Mouse (Mus musculus) CH12.LX (cell line): Measurements from ENCODE around the gene Clca4a. TPM values are rescaled to one million over a fixed set of nuclear protein-coding genes. Genes with fewer than 3 reads are reported as not detected.
"Not testable (repeated sequence)": the region's sequence is repeated elsewhere in the genome, so short reads cannot be mapped to it uniquely, and the experiment has no call there.

Source experiments
- DNase-seq: peaks from one replicate; pipeline ENCODE4 v3.0.0-alpha.2; 2013; ENCODE audit errors: extremely low read depth
- H3K27ac ChIP-seq: 2 replicates; pipeline ENCODE4 v1.5.1; 2012; ENCODE audit warnings: low read depth, mild to moderate bottlenecking, control low read depth, moderate library complexity; ENCODE audit not compliant: insufficient read depth
- H3K27me3 ChIP-seq: replicated peaks from 2 replicates; pipeline ENCODE3; 2012; ENCODE audit warnings: inconsistent platforms
- H3K36me3 ChIP-seq, 2 experiments: replicated peaks in 1 of 2; 2 replicates each; pipeline versions ENCODE3 to v1.6.1; 2012; ENCODE audit warnings: inconsistent platforms in 1 of 2, low read length in 1 of 2, mild to moderate bottlenecking in 1 of 2, mixed read lengths in 1 of 2, moderate library complexity in 1 of 2; ENCODE audit not compliant: control insufficient read depth in 1 of 2, insufficient read depth in 1 of 2
- H3K4me1 ChIP-seq, 2 experiments: 2 replicates each; pipeline ENCODE4 v1.6.1; 2012; ENCODE audit warnings: inconsistent platforms in 1 of 2, moderate library complexity in 1 of 2; ENCODE audit not compliant: insufficient read depth in 2 of 2, control insufficient read depth in 1 of 2
- H3K4me2 ChIP-seq: 2 replicates; pipeline ENCODE4 v1.6.1; 2012; ENCODE audit warnings: low read depth, mild to moderate bottlenecking, control low read depth; ENCODE audit not compliant: poor library complexity, insufficient read depth, severe bottlenecking
- H3K4me3 ChIP-seq, 3 experiments: fragments of 150-350 bp in 1 of 3; sonication (generic) in 1 of 3; replicated peaks in 1 of 3; 2 replicates each; pipeline versions ENCODE3 to v1.5.1; 2011 to 2012; ENCODE audit warnings: low read depth in 2 of 3, low read length in 2 of 3, mild to moderate bottlenecking in 2 of 3, moderate library complexity in 2 of 3, control low read depth in 1 of 3, improper control_type of control experiment in 1 of 3, inconsistent platforms in 1 of 3, mixed read lengths in 1 of 3; ENCODE audit not compliant: poor library complexity in 1 of 3
- H3K79me2 ChIP-seq: replicated peaks from 2 replicates; pipeline ENCODE4 v1.6.1; 2012; ENCODE audit warnings: mild to moderate bottlenecking, moderate library complexity; ENCODE audit not compliant: control insufficient read depth, poor library complexity, insufficient read depth, severe bottlenecking; ENCODE audit errors: extremely low read depth
- H3K9ac ChIP-seq: 2 replicates; pipeline ENCODE4 v1.6.1; 2012; ENCODE audit warnings: low read depth, mild to moderate bottlenecking, control low read depth, moderate library complexity; ENCODE audit not compliant: insufficient read depth
- H3K9me3 ChIP-seq: replicated peaks from 2 replicates; pipeline ENCODE3; 2012; ENCODE audit warnings: low read length, inconsistent platforms, mixed read lengths
- BHLHE40 ChIP-seq: IDR thresholded peaks from 2 replicates; pipeline ENCODE4 v1.6.1; 2011; ENCODE audit warnings: mild to moderate bottlenecking, low read depth, low read length, improper control_type of control experiment
- CTCF ChIP-seq, 2 experiments: IDR thresholded peaks in 1 of 2; conservative IDR thresholded peaks in 1 of 2; 2 replicates each; pipeline ENCODE4 v1.5.1; 2011 to 2012; ENCODE audit warnings: low read depth in 2 of 2, low read length in 2 of 2, improper control_type of control experiment in 1 of 2, inconsistent platforms in 1 of 2, mild to moderate bottlenecking in 1 of 2, moderate library complexity in 1 of 2
- E2F4 ChIP-seq: IDR thresholded peaks from 2 replicates; pipeline ENCODE4 v1.6.1; 2011; ENCODE audit warnings: low read depth, low read length, improper control_type of control experiment; ENCODE audit not compliant: insufficient replicate concordance
- HCFC1 ChIP-seq: IDR thresholded peaks from 2 replicates; pipeline ENCODE4 v1.6.1; 2012; ENCODE audit warnings: low read depth, mild to moderate bottlenecking, inconsistent platforms, low read length, improper control_type of control experiment
- IRF4 ChIP-seq: IDR thresholded peaks from 2 replicates; pipeline ENCODE4 v1.6.1; 2014; ENCODE audit warnings: low read depth, mild to moderate bottlenecking, inconsistent platforms, low read length, improper control_type of control experiment
- JUND ChIP-seq: conservative IDR thresholded peaks from 2 replicates; pipeline ENCODE4 v1.6.1; 2011; ENCODE audit warnings: low read depth, low read length, improper control_type of control experiment
- KAT2A ChIP-seq: IDR thresholded peaks from 2 replicates; pipeline ENCODE4 v1.6.1; 2012; ENCODE audit warnings: low read length, improper control_type of control experiment, inconsistent platforms; ENCODE audit not compliant: insufficient replicate concordance
- MAX ChIP-seq: IDR thresholded peaks from 2 replicates; pipeline ENCODE4 v1.6.1; 2011; ENCODE audit warnings: low read length, improper control_type of control experiment
- MAZ ChIP-seq: IDR thresholded peaks from 2 replicates; pipeline ENCODE4 v1.6.1; 2012; ENCODE audit warnings: low read depth, mild to moderate bottlenecking, inconsistent platforms, low read length, improper control_type of control experiment, moderate library complexity
- MXI1 ChIP-seq: IDR thresholded peaks from 2 replicates; pipeline ENCODE4 v1.6.1; 2011; ENCODE audit warnings: mild to moderate bottlenecking, low read depth, low read length, improper control_type of control experiment
- MYC ChIP-seq: IDR thresholded peaks from 2 replicates; pipeline ENCODE4 v1.6.1; 2011; ENCODE audit warnings: low read depth, mild to moderate bottlenecking, improper control_type of control experiment, low read length
- NELFE ChIP-seq: IDR thresholded peaks from 2 replicates; pipeline ENCODE4 v1.6.1; 2011; ENCODE audit warnings: low read depth, low read length, improper control_type of control experiment
- NRF1 ChIP-seq: IDR thresholded peaks from 2 replicates; pipeline ENCODE4 v1.6.1; 2014; ENCODE audit warnings: low read depth, mild to moderate bottlenecking, inconsistent platforms, low read length, improper control_type of control experiment, moderate library complexity
- PAX5 ChIP-seq: IDR thresholded peaks from 2 replicates; pipeline ENCODE4 v1.6.1; 2012; ENCODE audit warnings: low read length, inconsistent platforms, mixed read lengths
- RAD21 ChIP-seq: IDR thresholded peaks from 2 replicates; pipeline ENCODE4 v1.6.1; 2011; ENCODE audit warnings: low read depth, mild to moderate bottlenecking, low read length, improper control_type of control experiment, moderate library complexity
- SIN3A ChIP-seq: IDR thresholded peaks from 2 replicates; pipeline ENCODE4 v1.6.1; 2012; ENCODE audit warnings: low read length, improper control_type of control experiment, inconsistent platforms
- SMC3 ChIP-seq: IDR thresholded peaks from 2 replicates; pipeline ENCODE4 v1.6.1; 2011; ENCODE audit warnings: low read depth, low read length, improper control_type of control experiment
- TBP ChIP-seq: conservative IDR thresholded peaks from 2 replicates; pipeline ENCODE4 v1.6.1; 2011; ENCODE audit warnings: low read depth, low read length, improper control_type of control experiment
- UBTF ChIP-seq: IDR thresholded peaks from 2 replicates; pipeline ENCODE4 v1.6.1; 2012; ENCODE audit warnings: low read depth, mild to moderate bottlenecking, inconsistent platforms, low read length, improper control_type of control experiment, moderate library complexity
- USF1 ChIP-seq: IDR thresholded peaks from 2 replicates; pipeline ENCODE4 v1.6.1; 2014; ENCODE audit warnings: low read depth, mild to moderate bottlenecking, inconsistent platforms, low read length, improper control_type of control experiment
- ZC3H11A ChIP-seq: IDR thresholded peaks from 2 replicates; pipeline ENCODE4 v1.6.1; 2012; ENCODE audit warnings: low read depth, mild to moderate bottlenecking, inconsistent platforms, low read length, improper control_type of control experiment
- ZNF384 ChIP-seq: IDR thresholded peaks from 2 replicates; pipeline ENCODE4 v1.6.1; 2012; ENCODE audit warnings: low read depth, low read length, improper control_type of control experiment, inconsistent platforms
- dilution Hi-C: fragments of 300-500 bp; cut with MboI; formaldehyde crosslinking; loops from 2 replicates; pipeline ENCODE4 v1.14.3; 2020; ENCODE audit warnings: low sequenced_read_pairs; ENCODE audit not compliant: extremely low pct_unique_long_range_greater_than_20kb, extremely low pct_ligation_motif_present
- in situ Hi-C: fragments of 300-500 bp; cut with MboI; formaldehyde crosslinking; loops from 3 replicates; pipeline ENCODE4 v1.14.3; 2019; ENCODE audit warnings: low sequenced_read_pairs, low pct_ligation_motif_present, low pct_unique_long_range_greater_than_20kb, mixed read lengths
- polyA plus RNA-seq: library from polyadenylated mRNA; unstranded; fragments of >175 nt; gene quantifications from 2 replicates; pipeline ENCODE4 v1.2.1, GENCODE M21; 2012; ENCODE audit warnings: low read depth; ENCODE audit not compliant: insufficient read length
- total RNA-seq, 2 experiments: library from RNA; depleted of rRNA; stranded (reverse); fragments of 300-350 nt in 1 of 2; fragments of >200 nt in 1 of 2; gene quantifications; 2 replicates each; pipeline ENCODE4 v1.2.3; 2012 to 2014

Gene Clca4a
- total and polyA plus RNA-seq, 3 experiments = 0.30 to 0.47 (median 0.47) TPM

- Histone ChIP-seq H3K4me3 (no peak overlapping the region), H3K27ac (no peak overlapping the region), H3K36me3 (no peaks in the 10 kb centered on the region), H3K79me2 (no peaks in the 10 kb centered on the region), H3K9ac (no peak overlapping the region), H3K9me3 (no peaks in the 10 kb centered on the region), H3K27me3 (no peaks in the 10 kb centered on the region), H3K4me1 (no peaks in the 10 kb centered on the region), H3K4me2 (no peak overlapping the region)
- no peak for DNase-seq
- dilution Hi-C loops (no loop called here), in situ Hi-C loops (no loop called here)
- TF ChIP-seq HCFC1 (no peak), JUND (no peak), IRF4 (no peak), USF1 (no peak), ZC3H11A (no peak), RAD21 (no peak), NELFE (no peak), NRF1 (no peak), MAZ (no peak), E2F4 (no peak), MYC (no peak), CTCF (conservative IDR thresholded peaks at IDR 0.05 in 1 of 2, IDR thresholded peaks at IDR 0.05 in 1 of 2; ENCODE audit: low read depth in 2 of 2, low read length in 2 of 2) (no peak), TBP (no peak), KAT2A (no peak), BHLHE40 (no peak)
Measured at GRCm38 (mm10) chr3:144966074-144966473, 8.8 kb downstream of the Clca4a start.

GRCm38 (mm10) chr3:144950829-144951228 lies 24.0 kb downstream of the Clca4a start:
- DNase-seq = no peak
- Histone ChIP-seq H3K36me3 (no peaks in the 10 kb centered on the region), H3K4me1 (no peaks in the 10 kb centered on the region), H3K27me3 (no peaks in the 10 kb centered on the region), H3K4me3 (no peak overlapping the region), H3K79me2 (no peaks in the 10 kb centered on the region), H3K9me3 (no peaks in the 10 kb centered on the region), H3K27ac (no peak overlapping the region), H3K9ac (no peak overlapping the region), H3K4me2 (no peak overlapping the region)
- in situ Hi-C loops (no loop called here), dilution Hi-C loops (no loop called here)
- no peak for TF ChIP-seq TBP
- no peak for TF ChIP-seq MXI1
- no peak for TF ChIP-seq RAD21
- no peak for TF ChIP-seq NELFE
- TF ChIP-seq KAT2A = no peak
- no peak for TF ChIP-seq MAX
- no peak for TF ChIP-seq UBTF
- TF ChIP-seq MYC = no peak
- TF ChIP-seq ZNF384 = no peak
- no peak for TF ChIP-seq SIN3A
- no peak for TF ChIP-seq PAX5
- no peak for TF ChIP-seq BHLHE40
- TF ChIP-seq SMC3 = no peak
- no peak for TF ChIP-seq ZC3H11A

GRCm38 (mm10) chr3:144947376-144947775 lies 27.5 kb downstream of the Clca4a start:
- H3K27ac ChIP-seq, H3K27me3 ChIP-seq, H3K36me3 ChIP-seq, DNase-seq, H3K9me3 ChIP-seq, H3K4me1 ChIP-seq, in situ Hi-C loops, H3K9ac ChIP-seq, dilution Hi-C loops, H3K4me2 ChIP-seq, H3K79me2 ChIP-seq, H3K4me3 ChIP-seq: not testable (repeated sequence)
